Mouse (Mus musculus) hindbrain, embryonic 12.5 days (tissue): ENCODE measurements at regions not wholly inside any gene's neighbourhood (a gene's known extent, or its start where the extent isn't known, plus 50 kb on each side); places are given as distances from the start of the nearest gene placed in this dataset.

Source experiments
- ATAC-seq: fragments of 200-750 bp; cut with Nextera tagmentation; 2 replicates; pipeline ENCODE4 v1.8.0; 2017; ENCODE audit warnings: moderate TSS enrichment; ENCODE audit not compliant: low FRiP score
- H3K27ac ChIP-seq: fragments of 300-500 bp; sonication (generic); 2 replicates; pipeline ENCODE4 v1.5.1; 2016; ENCODE audit warnings: mild to moderate bottlenecking
- H3K27me3 ChIP-seq: fragments of 300-500 bp; sonication (generic); 2 replicates; pipeline ENCODE4 v1.6.1; 2016; ENCODE audit warnings: mild to moderate bottlenecking
- H3K36me3 ChIP-seq: fragments of 300-500 bp; sonication (generic); 2 replicates; pipeline ENCODE4 v1.6.1; 2016; ENCODE audit warnings: mild to moderate bottlenecking
- H3K4me1 ChIP-seq: fragments of 300-500 bp; sonication (generic); 2 replicates; pipeline ENCODE4 v1.6.1; 2016
- H3K4me2 ChIP-seq: fragments of 300-500 bp; sonication (generic); replicated peaks from 2 replicates; pipeline ENCODE4 v1.6.1; 2016; ENCODE audit warnings: mild to moderate bottlenecking
- H3K4me3 ChIP-seq: fragments of 300-500 bp; sonication (generic); 2 replicates; pipeline ENCODE4 v1.5.1; 2016; ENCODE audit warnings: mild to moderate bottlenecking
- H3K9ac ChIP-seq: fragments of 300-500 bp; sonication (generic); 2 replicates; pipeline ENCODE4 v1.6.1; 2016; ENCODE audit warnings: mild to moderate bottlenecking, moderate library complexity
- H3K9me3 ChIP-seq: fragments of 300-500 bp; sonication (generic); replicated peaks from 2 replicates; pipeline ENCODE4 v1.6.1; 2016; ENCODE audit warnings: mild to moderate bottlenecking
- WGBS: fragments of 180-500 bp; shearing (Covaris S2); methylation state at CpG from one replicate; pipeline ENCODE4 v1.1.7; 2016; 5-methylcytosine and 5-hydroxymethylcytosine counted together

DNA sequence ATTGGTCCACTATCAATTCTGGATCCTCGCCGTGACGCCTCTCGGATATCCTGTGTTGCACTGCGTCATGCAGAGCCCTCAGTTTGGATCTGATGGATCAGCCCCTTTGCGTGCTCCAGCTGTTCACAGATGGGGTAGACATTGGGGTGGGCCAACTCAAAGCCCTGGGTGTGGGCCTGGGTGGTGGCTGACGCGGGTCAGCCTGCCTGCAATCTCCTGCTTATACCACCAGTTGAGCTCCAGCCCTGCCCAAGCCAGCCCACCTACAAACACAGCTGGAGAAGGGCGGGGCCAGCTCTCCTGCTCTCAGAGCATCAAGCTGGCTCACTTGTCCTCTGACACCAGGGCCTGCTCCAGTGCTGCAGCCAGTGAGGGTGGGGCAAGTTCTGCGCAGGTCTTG lies 73.1 kb downstream of the Rps15a start:
- no peak for ATAC-seq
- Histone ChIP-seq H3K27me3 (no peaks in the 10 kb centered on the region), H3K4me2 (no peak overlapping the region)

GRCm38 (mm10) chr7:118039862-118040261 lies 76.1 kb downstream of the Rps15a start:
- Histone ChIP-seq H3K27ac (no peak overlapping the region), H3K27me3 (no peaks in the 10 kb centered on the region), H3K4me3 (no peak overlapping the region), H3K9ac (no peak overlapping the region), H3K9me3 (no peaks in the 10 kb centered on the region), H3K4me1 (no peaks in the 10 kb centered on the region), H3K36me3 (no peaks in the 10 kb centered on the region), H3K4me2 (no peak overlapping the region)
- ATAC-seq = no peak
- 88% methylated on average over 4 of the region's 4 CpGs for whole genome bisulfite sequencing

More for the DNA sequence above, 73.1 kb downstream of the Rps15a start:
- no peaks in the 10 kb centered on the region for H3K9me3 ChIP-seq
- no peak overlapping the region for H3K27ac ChIP-seq
- H3K4me1 ChIP-seq = no peaks in the 10 kb centered on the region
- H3K36me3 ChIP-seq = no peaks in the 10 kb centered on the region
- 67% methylated on average over 10 of the region's 10 CpGs for WGBS
- no peak overlapping the region for H3K4me3 ChIP-seq
- H3K9ac ChIP-seq = no peak overlapping the region

DNA sequence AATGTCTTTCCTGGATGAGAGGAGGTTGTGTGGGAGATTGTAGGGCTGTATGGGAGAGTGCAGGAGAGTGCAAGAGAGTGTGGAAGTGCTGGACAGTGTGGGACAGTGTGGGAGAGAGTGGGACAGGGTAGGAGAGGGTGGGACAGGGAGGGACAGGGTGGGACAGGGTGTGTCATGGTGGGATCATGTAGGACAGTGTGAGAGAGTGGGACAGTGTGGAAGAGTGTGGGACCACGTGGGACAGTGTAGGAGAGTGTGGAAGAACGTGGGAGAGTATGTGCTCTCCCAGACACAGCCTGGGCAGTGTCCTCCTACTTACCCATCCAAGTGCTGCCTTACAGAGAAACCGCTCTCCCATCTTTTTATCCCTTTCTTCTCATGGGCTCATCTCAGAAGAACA lies 78.9 kb downstream of the Rps15a start:
- H3K4me2 ChIP-seq = no peak overlapping the region
- no peak for ATAC-seq
- no peaks in the 10 kb centered on the region for H3K4me1 ChIP-seq
- no peaks in the 10 kb centered on the region for H3K36me3 ChIP-seq
- no peak overlapping the region for H3K9ac ChIP-seq
- H3K27ac ChIP-seq = no peak overlapping the region
- no peaks in the 10 kb centered on the region for H3K9me3 ChIP-seq
- 68% methylated on average over 3 of the region's 3 CpGs for WGBS
- H3K4me3 ChIP-seq = no peak overlapping the region
- H3K27me3 ChIP-seq = no peaks in the 10 kb centered on the region; the same call in 1 of the 2 replicates

GRCm38 (mm10) chr7:118026106-118026526 lies 89.9 kb downstream of the Rps15a start:
- Histone ChIP-seq H3K9me3 (no peaks in the 10 kb centered on the region), H3K27ac (no peak overlapping the region), H3K4me1 (peaks cover 5% of the 10 kb centered on the region; the same call in 1 of the 2 replicates), H3K27me3 (no peaks in the 10 kb centered on the region), H3K9ac (no peak overlapping the region), H3K4me3 (no peak overlapping the region), H3K36me3 (no peaks in the 10 kb centered on the region), H3K4me2 (no peak overlapping the region)
- 19% methylated on average over 10 of the region's 10 CpGs for WGBS
- no peak for ATAC-seq

DNA sequence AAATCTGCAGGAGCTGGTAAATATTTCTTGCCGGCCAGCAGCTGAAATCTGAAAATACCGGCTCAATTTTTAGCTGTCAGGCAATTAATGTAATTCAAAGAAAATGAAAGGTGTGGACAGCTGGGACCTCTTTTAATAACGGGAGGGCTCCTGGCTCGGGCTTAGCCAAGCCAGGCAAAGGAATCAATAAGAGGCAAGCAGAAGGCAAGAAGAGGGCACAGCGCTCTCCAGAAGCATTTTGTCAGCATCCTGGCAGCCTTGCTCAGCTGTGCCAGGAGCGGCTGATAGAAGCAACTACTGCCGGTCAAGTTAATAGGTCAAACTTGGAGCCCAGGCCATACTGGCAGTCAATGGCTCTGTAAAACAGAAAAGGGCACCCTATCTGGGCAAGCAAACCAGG lies 111.4 kb downstream of the Rps15a start:
- H3K27ac ChIP-seq = peak overlapping the region; percentile 18; the same call in 1 of the 2 replicates
- WGBS = 71% methylated on average over 7 of the region's 7 CpGs

GRCm38 (mm10) chr7:118001881-118002280 lies 114.1 kb downstream of the Rps15a start:
- Histone ChIP-seq H3K4me2 (no peak overlapping the region), H3K4me1 (no peaks in the 10 kb centered on the region), H3K27ac (no peak overlapping the region), H3K36me3 (no peaks in the 10 kb centered on the region), H3K9me3 (no peaks in the 10 kb centered on the region), H3K27me3 (no peaks in the 10 kb centered on the region), H3K4me3 (no peak overlapping the region), H3K9ac (no peak overlapping the region)
- no peak for ATAC-seq
- WGBS = 67% methylated on average over 3 of the region's 3 CpGs

More for the DNA sequence above, 111.4 kb downstream of the Rps15a start:
- no peaks in the 10 kb centered on the region for H3K27me3 ChIP-seq
- no peaks in the 10 kb centered on the region for H3K36me3 ChIP-seq
- ATAC-seq = no peak
- no peaks in the 10 kb centered on the region for H3K9me3 ChIP-seq
- H3K4me1 ChIP-seq = no peaks in the 10 kb centered on the region
- no peak overlapping the region for H3K4me2 ChIP-seq
- H3K4me3 ChIP-seq = no peak overlapping the region
- no peak overlapping the region for H3K9ac ChIP-seq

- 10% methylated on average over 4 of the region's 4 CpGs for WGBS
- Histone ChIP-seq H3K36me3 (no peaks in the 10 kb centered on the region), H3K4me2 (no peak overlapping the region), H3K4me3 (no peak overlapping the region), H3K9ac (no peak overlapping the region), H3K27me3 (no peaks in the 10 kb centered on the region), H3K9me3 (no peaks in the 10 kb centered on the region), H3K27ac (no peak overlapping the region), H3K4me1 (no peaks in the 10 kb centered on the region)
- ATAC-seq = no peak
Measured at GRCm38 (mm10) chr7:118001121-118001520, 114.9 kb downstream of the Rps15a start.

DNA sequence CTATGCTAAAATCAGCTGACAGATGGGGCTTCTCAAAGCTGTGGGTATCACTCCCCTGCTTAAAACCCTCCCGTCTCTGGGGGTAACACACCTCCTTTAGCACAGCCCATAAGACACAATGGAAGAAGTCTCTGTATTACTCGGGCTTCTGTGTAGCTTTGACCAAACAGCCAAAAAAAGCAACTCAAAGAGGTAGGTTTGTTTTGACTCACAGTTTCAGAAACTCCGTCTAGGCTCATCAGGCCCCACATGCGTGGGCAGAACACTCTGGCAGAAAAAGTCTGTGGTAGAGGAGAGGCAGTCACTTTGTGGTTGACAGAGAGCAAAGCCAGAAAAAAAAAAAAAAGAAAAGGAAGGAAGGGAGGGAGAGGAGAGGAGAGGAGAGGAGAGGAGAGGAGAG lies 133.8 kb downstream of the Rps15a start:
- WGBS = 83% methylated on average over 4 of the region's 4 CpGs
- ATAC-seq = no peak
- H3K4me3 ChIP-seq = no peak overlapping the region

DNA sequence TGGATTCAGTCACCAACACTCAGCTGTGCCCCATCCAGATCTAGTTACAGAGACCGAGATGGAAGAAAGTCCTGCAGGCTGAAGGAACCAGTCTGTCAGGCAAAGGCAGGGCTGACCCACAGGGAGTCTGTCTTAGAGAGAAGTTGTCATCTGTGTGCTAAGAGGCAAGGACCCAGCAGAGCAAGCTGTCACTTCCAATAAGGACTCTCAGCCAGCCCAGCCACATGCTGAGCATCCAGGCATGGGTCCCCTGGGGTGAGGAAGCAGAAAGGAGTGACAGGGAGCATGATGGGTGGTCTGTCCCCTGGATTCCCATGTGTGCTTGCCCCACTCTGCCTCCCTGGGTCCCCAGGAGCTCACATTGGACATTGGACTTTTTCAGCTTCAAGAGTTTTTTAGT lies 144.8 kb downstream of the Rps15a start:
- Histone ChIP-seq H3K9me3 (no peaks in the 10 kb centered on the region), H3K9ac (no peak overlapping the region), H3K4me2 (no peak overlapping the region), H3K4me1 (no peaks in the 10 kb centered on the region), H3K27ac (no peak overlapping the region), H3K4me3 (no peak overlapping the region), H3K27me3 (no peaks in the 10 kb centered on the region), H3K36me3 (no peaks in the 10 kb centered on the region)
- no peak for ATAC-seq
- 33% methylated on average over 1 of the region's 1 CpGs for WGBS

More for the DNA sequence above, 133.8 kb downstream of the Rps15a start:
- Histone ChIP-seq H3K9ac (no peak overlapping the region), H3K4me2 (no peak overlapping the region), H3K36me3 (no peaks in the 10 kb centered on the region), H3K9me3 (no peaks in the 10 kb centered on the region), H3K4me1 (no peaks in the 10 kb centered on the region), H3K27ac (no peak overlapping the region), H3K27me3 (no peaks in the 10 kb centered on the region)

DNA sequence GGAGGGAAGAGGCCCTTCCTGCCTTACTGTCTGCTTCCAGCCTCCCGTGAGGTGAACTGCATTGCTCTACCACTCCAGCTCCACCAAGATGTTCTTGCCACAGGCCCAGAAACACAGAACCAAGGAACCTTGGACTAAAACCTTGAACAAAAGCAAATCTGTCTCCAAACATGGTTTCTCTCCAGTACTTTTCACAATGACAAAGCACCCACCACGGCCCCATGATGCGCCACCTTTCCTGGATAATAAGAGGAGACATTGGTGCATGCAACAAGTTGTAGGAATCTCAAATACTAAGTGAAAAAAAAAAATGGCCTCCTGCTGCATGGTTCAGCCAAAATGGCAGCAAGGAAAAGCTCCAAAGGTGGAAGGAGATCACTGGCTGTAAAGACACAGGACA lies 172.6 kb downstream of the Rps15a start:
- Histone ChIP-seq H3K36me3 (no peaks in the 10 kb centered on the region), H3K4me3 (no peak overlapping the region), H3K4me1 (no peaks in the 10 kb centered on the region), H3K9ac (no peak overlapping the region), H3K27ac (no peak overlapping the region), H3K4me2 (no peak overlapping the region), H3K27me3 (no peaks in the 10 kb centered on the region), H3K9me3 (no peaks in the 10 kb centered on the region)
- 92% methylated on average over 3 of the region's 3 CpGs for WGBS
- ATAC-seq = no peak

GRCm38 (mm10) chr7:117939618-117940017 lies 176.4 kb downstream of the Rps15a start:
- Histone ChIP-seq H3K27me3 (no peaks in the 10 kb centered on the region), H3K9me3 (no peaks in the 10 kb centered on the region), H3K9ac (no peak overlapping the region), H3K4me3 (no peak overlapping the region), H3K4me1 (no peaks in the 10 kb centered on the region), H3K36me3 (no peaks in the 10 kb centered on the region), H3K4me2 (no peak overlapping the region), H3K27ac (no peak overlapping the region)
- ATAC-seq = no peak
- WGBS = 71% methylated on average over 7 of the region's 7 CpGs

GRCm38 (mm10) chr7:117934908-117935307 lies 181.1 kb downstream of the Rps15a start:
- no peaks in the 10 kb centered on the region for H3K27me3 ChIP-seq
- H3K9me3 ChIP-seq = no peaks in the 10 kb centered on the region
- no peak overlapping the region for H3K4me3 ChIP-seq
- 82% methylated on average over 3 of the region's 3 CpGs for WGBS
- no peak overlapping the region for H3K9ac ChIP-seq
- no peak overlapping the region for H3K27ac ChIP-seq
- no peak overlapping the region for H3K4me2 ChIP-seq
- H3K36me3 ChIP-seq = no peaks in the 10 kb centered on the region
- no peak for ATAC-seq
- no peaks in the 10 kb centered on the region for H3K4me1 ChIP-seq

- H3K9me3 ChIP-seq = no peaks in the 10 kb centered on the region
- H3K4me3 ChIP-seq = no peak overlapping the region
- no peaks in the 10 kb centered on the region for H3K27me3 ChIP-seq
- 79% methylated on average over 12 of the region's 12 CpGs for WGBS
- H3K4me2 ChIP-seq = no peak overlapping the region
- no peak for ATAC-seq
- H3K4me1 ChIP-seq = no peaks in the 10 kb centered on the region
- H3K36me3 ChIP-seq = no peaks in the 10 kb centered on the region
- no peak overlapping the region for H3K27ac ChIP-seq
- no peak overlapping the region for H3K9ac ChIP-seq
Measured at GRCm38 (mm10) chr7:117931234-117931895, 184.6 kb downstream of the Rps15a start.
